Mouse (Mus musculus) hindbrain, embryonic 14.5 days (tissue): ENCODE results near the gene Efna2. TPM values are rescaled to one million over a fixed set of nuclear protein-coding genes. Genes with fewer than 3 reads are reported as not detected.
A peak's percentile ranks its signal among the peaks of the same experiment; 100 is the strongest.

Experiments
- ATAC-seq: fragments of 200-750 bp; cut with Nextera tagmentation; 2 replicates; pipeline ENCODE4 v1.8.0; 2017; ENCODE audit warnings: moderate number of reproducible peaks, mild to moderate bottlenecking, moderate TSS enrichment, moderate library complexity; ENCODE audit not compliant: low FRiP score
- DNase-seq: peaks from one replicate; pipeline ENCODE4 v3.0.0-alpha.2; 2015; ENCODE audit warnings: low spot score
- H3K27ac ChIP-seq: fragments of 300-500 bp; sonication (generic); 2 replicates; pipeline ENCODE4 v1.5.1; 2014; ENCODE audit warnings: mild to moderate bottlenecking, moderate library complexity
- H3K27me3 ChIP-seq: fragments of 300-500 bp; sonication (generic); 2 replicates; pipeline ENCODE4 v1.6.1; 2014; ENCODE audit warnings: mild to moderate bottlenecking, low read length, mixed read lengths; ENCODE audit not compliant: control insufficient read depth, insufficient read depth
- H3K36me3 ChIP-seq: fragments of 300-500 bp; sonication (generic); replicated peaks from 2 replicates; pipeline ENCODE4 v1.6.1; 2014; ENCODE audit not compliant: control insufficient read depth, insufficient read depth
- H3K4me1 ChIP-seq: fragments of 300-500 bp; sonication (generic); replicated peaks from 2 replicates; pipeline ENCODE4 v1.6.1; 2014; ENCODE audit warnings: antibody characterized with exemption, low read length, mixed read lengths; ENCODE audit not compliant: control insufficient read depth, insufficient read depth
- H3K4me2 ChIP-seq: fragments of 300-500 bp; sonication (generic); replicated peaks from 2 replicates; pipeline ENCODE4 v1.6.1; 2014; ENCODE audit warnings: mild to moderate bottlenecking, moderate library complexity
- H3K4me3 ChIP-seq: fragments of 300-500 bp; sonication (generic); replicated peaks from 2 replicates; pipeline ENCODE4 v1.5.1; 2014; ENCODE audit warnings: mild to moderate bottlenecking, low read length
- H3K9ac ChIP-seq: fragments of 300-500 bp; sonication (generic); 2 replicates; pipeline ENCODE4 v1.6.1; 2014
- H3K9me3 ChIP-seq: fragments of 300-500 bp; sonication (generic); 2 replicates; pipeline ENCODE4 v1.6.1; 2016; ENCODE audit warnings: low read length; ENCODE audit not compliant: control insufficient read depth
- WGBS: fragments of 180-500 bp; shearing (Covaris S2); extraction: QIAGEN DNeasy Blood & Tissue Kit; methylation state at CpG from one replicate; pipeline ENCODE4 v1.1.7; 2014; 5-methylcytosine and 5-hydroxymethylcytosine counted together
- polyA plus RNA-seq: library from polyadenylated mRNA; unstranded; fragments of >200 nt; fragmentation: Nextera tagmentation; extraction: Ambion mirVana; gene quantifications from 2 replicates; pipeline ENCODE4 v1.2.1, GENCODE M21; 2014

The Efna2 gene
- polyA plus RNA-seq, 1 experiment from 2014 or later = 26.2 TPM

GRCm38 (mm10) chr10:80159021-80159560 lies 20.2 kb upstream of the Efna2 start:
- Histone ChIP-seq H3K9ac (peak overlapping the region; percentile 59), H3K9me3 (no peaks in the 10 kb centered on the region), H3K36me3 (peaks cover 44% of the 10 kb centered on the region), H3K4me2 (peak overlapping the region; percentile 74), H3K27me3 (no peaks in the 10 kb centered on the region), H3K4me3 (peak overlapping the region; percentile 30), H3K4me1 (peaks cover 30% of the 10 kb centered on the region), H3K27ac (peak overlapping the region; percentile 92)
- ATAC-seq (peak; percentile 26; the same call in 1 of the 2 replicates), DNase-seq (no peak)
- WGBS = 9% methylated on average over 12 of the region's 12 CpGs

GRCm38 (mm10) chr10:80159561-80160454 lies 19.5 kb upstream of the Efna2 start:
- peak overlapping the region; percentile 59 for H3K9ac ChIP-seq
- H3K9me3 ChIP-seq = no peaks in the 10 kb centered on the region
- H3K4me3 ChIP-seq = peak overlapping the region; percentile 30
- H3K27ac ChIP-seq = peak overlapping the region; percentile 92
- DNase-seq (peak; percentile 97), ATAC-seq (peak; percentile 89)
- peaks cover 37% of the 10 kb centered on the region for H3K4me1 ChIP-seq
- H3K4me2 ChIP-seq = peak overlapping the region; percentile 74
- WGBS = under 1% methylated on average over 55 of the region's 55 CpGs
- no peaks in the 10 kb centered on the region for H3K27me3 ChIP-seq
- H3K36me3 ChIP-seq = peaks cover 37% of the 10 kb centered on the region

- H3K9ac ChIP-seq = peak overlapping the region; percentile 24; the same call in 1 of the 2 replicates
- no peak for ATAC-seq
- no peaks in the 10 kb centered on the region for H3K27me3 ChIP-seq
- peak overlapping the region; percentile 74 for H3K4me2 ChIP-seq
- H3K9me3 ChIP-seq = no peaks in the 10 kb centered on the region
- H3K4me1 ChIP-seq = peaks cover 39% of the 10 kb centered on the region
- no peak for DNase-seq
- H3K36me3 ChIP-seq = peaks cover 28% of the 10 kb centered on the region
- H3K27ac ChIP-seq = peak overlapping the region; percentile 92
- H3K4me3 ChIP-seq = peak overlapping the region; percentile 30
- 2% methylated on average over 33 of the region's 33 CpGs for WGBS
These were observed 18.6 kb upstream of the Efna2 start for GRCm38 (mm10) chr10:80160455-80161371.

GRCm38 (mm10) chr10:80161522-80162242 lies 17.6 kb upstream of the Efna2 start:
- Histone ChIP-seq H3K9ac (peak overlapping the region; percentile 24; the same call in 1 of the 2 replicates), H3K4me1 (peaks cover 43% of the 10 kb centered on the region), H3K4me3 (0 out of 2 replicates have a peak overlapping the region, but pooled peaks have one; percentile 30), H3K4me2 (peak overlapping the region; percentile 74; the same call in 1 of the 2 replicates), H3K27ac (peak overlapping the region; percentile 92; the same call in 1 of the 2 replicates), H3K27me3 (no peaks in the 10 kb centered on the region), H3K9me3 (no peaks in the 10 kb centered on the region), H3K36me3 (peaks cover 18% of the 10 kb centered on the region)
- DNase-seq (no peak), ATAC-seq (no peak)
- 14% methylated on average over 7 of the region's 7 CpGs for WGBS

- Histone ChIP-seq H3K9ac (no peak overlapping the region), H3K4me2 (no peak overlapping the region), H3K4me3 (no peak overlapping the region), H3K27ac (no peak overlapping the region), H3K4me1 (peaks cover 46% of the 10 kb centered on the region), H3K36me3 (peaks cover 13% of the 10 kb centered on the region), H3K27me3 (no peaks in the 10 kb centered on the region), H3K9me3 (no peaks in the 10 kb centered on the region)
- 81% methylated on average over 3 of the region's 3 CpGs for WGBS
- DNase-seq (no peak), ATAC-seq (no peak)
These were observed 17.1 kb upstream of the Efna2 start for GRCm38 (mm10) chr10:80162243-80162608.

GRCm38 (mm10) chr10:80162716-80163299 lies 16.5 kb upstream of the Efna2 start:
- no peak for ATAC-seq
- 74% methylated on average over 6 of the region's 6 CpGs for WGBS
- H3K9ac ChIP-seq = no peak overlapping the region

GRCm38 (mm10) chr10:80163721-80164120 lies 15.6 kb upstream of the Efna2 start:
- Histone ChIP-seq H3K36me3 (no peaks in the 10 kb centered on the region), H3K4me3 (peak overlapping the region; percentile 40; the same call in 1 of the 2 replicates), H3K9ac (peak overlapping the region; percentile 75), H3K4me1 (peaks cover 48% of the 10 kb centered on the region), H3K27me3 (no peaks in the 10 kb centered on the region), H3K4me2 (peak overlapping the region; percentile 88; the same call in 1 of the 2 replicates), H3K27ac (no peak overlapping the region), H3K9me3 (no peaks in the 10 kb centered on the region)
- WGBS = 80% methylated on average over 8 of the region's 8 CpGs
- no peak for ATAC-seq
- DNase-seq = no peak

More at GRCm38 (mm10) chr10:80162716-80163299, 16.5 kb upstream of the Efna2 start:
- Histone ChIP-seq H3K4me2 (no peak overlapping the region), H3K9me3 (no peaks in the 10 kb centered on the region), H3K27me3 (no peaks in the 10 kb centered on the region), H3K36me3 (peaks cover 7% of the 10 kb centered on the region; the same call in 1 of the 2 replicates), H3K4me1 (peaks cover 46% of the 10 kb centered on the region), H3K4me3 (no peak overlapping the region), H3K27ac (no peak overlapping the region)
- DNase-seq = no peak
